Mouse (Mus musculus) midbrain, embryonic 15.5 days (tissue): ENCODE measurements around the gene Gfod1. TPM values are rescaled to one million over a fixed set of nuclear protein-coding genes. Genes with fewer than 3 reads are reported as not detected.

Source experiments
- ATAC-seq: fragments of 200-750 bp; cut with Nextera tagmentation; replicated peaks from 2 replicates; pipeline ENCODE4 v1.8.0; 2017; ENCODE audit warnings: moderate TSS enrichment
- H3K27ac ChIP-seq: fragments of 300-500 bp; sonication (generic); 2 replicates; pipeline ENCODE4 v1.5.1; 2015; ENCODE audit warnings: mild to moderate bottlenecking, inconsistent platforms
- H3K27me3 ChIP-seq: fragments of 300-500 bp; sonication (generic); replicated peaks from 2 replicates; pipeline ENCODE4 v1.6.1; 2015; ENCODE audit warnings: inconsistent platforms
- H3K36me3 ChIP-seq: fragments of 300-500 bp; sonication (generic); replicated peaks from 2 replicates; pipeline ENCODE4 v1.6.1; 2015; ENCODE audit warnings: inconsistent platforms
- H3K4me1 ChIP-seq: fragments of 300-500 bp; sonication (generic); 2 replicates; pipeline ENCODE4 v1.6.1; 2015; ENCODE audit warnings: inconsistent platforms
- H3K4me2 ChIP-seq: fragments of 300-500 bp; sonication (generic); 2 replicates; pipeline ENCODE4 v1.6.1; 2015; ENCODE audit warnings: inconsistent platforms, mild to moderate bottlenecking, moderate library complexity
- H3K4me3 ChIP-seq: fragments of 300-500 bp; sonication (generic); 2 replicates; pipeline ENCODE4 v1.5.1; 2015; ENCODE audit warnings: mild to moderate bottlenecking, inconsistent platforms
- H3K9ac ChIP-seq: fragments of 300-500 bp; sonication (generic); 2 replicates; pipeline ENCODE4 v1.6.1; 2015; ENCODE audit warnings: mild to moderate bottlenecking, inconsistent platforms
- H3K9me3 ChIP-seq: fragments of 300-500 bp; sonication (generic); 2 replicates; pipeline ENCODE4 v1.6.1; 2016; ENCODE audit warnings: inconsistent platforms
- WGBS: fragments of 180-500 bp; shearing (Covaris S2); methylation state at CpG from one replicate; pipeline ENCODE4 v1.1.7; 2015; ENCODE audit warnings: mixed read lengths; 5-methylcytosine and 5-hydroxymethylcytosine counted together
- polyA plus RNA-seq: library from polyadenylated mRNA; unstranded; fragments of >200 nt; fragmentation: Nextera tagmentation; extraction: Ambion mirVana; gene quantifications from 2 replicates; pipeline ENCODE4 v1.2.1, GENCODE M21; 2015

The Gfod1 gene
- polyA plus RNA-seq, 1 experiment from 2014 or later, result 2.4 TPM

GRCm38 (mm10) chr13:43157370-43157769 is 146.6 kb downstream of the Gfod1 start:
- H3K4me1 ChIP-seq, result no peaks in the 10 kb centered on the region
- H3K4me3 ChIP-seq, result no peak overlapping the region
- H3K27ac ChIP-seq, result no peak overlapping the region
- no peak overlapping the region for H3K4me2 ChIP-seq
- H3K9ac ChIP-seq, result no peak overlapping the region
- no peaks in the 10 kb centered on the region for H3K27me3 ChIP-seq
- ATAC-seq, result no peak
- H3K36me3 ChIP-seq, result peaks cover 4% of the 10 kb centered on the region; the same call in 1 of the 2 replicates
- WGBS, result 31% methylated on average over 5 of the region's 5 CpGs
- H3K9me3 ChIP-seq, result no peaks in the 10 kb centered on the region

GRCm38 (mm10) chr13:43152005-43152520 is 151.9 kb downstream of the Gfod1 start:
- Histone ChIP-seq H3K4me3 (no peak overlapping the region), H3K36me3 (peaks cover 7% of the 10 kb centered on the region; the same call in 1 of the 2 replicates), H3K9ac (no peak overlapping the region), H3K4me1 (no peaks in the 10 kb centered on the region), H3K27me3 (no peaks in the 10 kb centered on the region), H3K9me3 (no peaks in the 10 kb centered on the region), H3K4me2 (no peak overlapping the region), H3K27ac (no peak overlapping the region)
- 87% methylated on average over 14 of the region's 14 CpGs for WGBS
- ATAC-seq, result no peak

GRCm38 (mm10) chr13:43149661-43150060 is 154.3 kb downstream of the Gfod1 start:
- 85% methylated on average over 3 of the region's 3 CpGs for WGBS
- ATAC-seq, result no peak
- no peak overlapping the region for H3K4me2 ChIP-seq
- H3K27me3 ChIP-seq, result no peaks in the 10 kb centered on the region
- H3K36me3 ChIP-seq, result peaks cover 3% of the 10 kb centered on the region; the same call in 1 of the 2 replicates
- H3K4me3 ChIP-seq, result no peak overlapping the region
- H3K9ac ChIP-seq, result no peak overlapping the region
- H3K27ac ChIP-seq, result no peak overlapping the region
- H3K4me1 ChIP-seq, result no peaks in the 10 kb centered on the region
- no peaks in the 10 kb centered on the region for H3K9me3 ChIP-seq

GRCm38 (mm10) chr13:43148692-43149091 is 155.3 kb downstream of the Gfod1 start:
- WGBS, result 90% methylated on average over 4 of the region's 4 CpGs
- peaks cover 3% of the 10 kb centered on the region; the same call in 1 of the 2 replicates for H3K36me3 ChIP-seq

GRCm38 (mm10) chr13:43146515-43147258 is 157.3 kb downstream of the Gfod1 start:
- no peaks in the 10 kb centered on the region for H3K27me3 ChIP-seq
- no peaks in the 10 kb centered on the region for H3K4me1 ChIP-seq
- no peaks in the 10 kb centered on the region for H3K9me3 ChIP-seq
- H3K4me3 ChIP-seq, result no peak overlapping the region
- no peak overlapping the region for H3K9ac ChIP-seq
- H3K4me2 ChIP-seq, result no peak overlapping the region
- H3K36me3 ChIP-seq, result 0 out of 2 replicates have a peak, but pooled peaks cover 2% of the 10 kb centered on the region
- no peak overlapping the region for H3K27ac ChIP-seq
- ATAC-seq, result no peak
- WGBS, result 66% methylated on average over 8 of the region's 8 CpGs

More at GRCm38 (mm10) chr13:43148692-43149091, 155.3 kb downstream of the Gfod1 start:
- Histone ChIP-seq H3K27me3 (no peaks in the 10 kb centered on the region), H3K4me1 (no peaks in the 10 kb centered on the region), H3K4me3 (no peak overlapping the region), H3K27ac (no peak overlapping the region), H3K9me3 (no peaks in the 10 kb centered on the region), H3K4me2 (no peak overlapping the region), H3K9ac (no peak overlapping the region)
- no peak for ATAC-seq

Other genes starting within 250 kb of the Gfod1 start
- gene Tbc1d7, start 132.7 kb downstream of the Gfod1 start, polyA plus RNA-seq, result 84.9 and 93.0 TPM in 2 replicates
- 38.9 and 39.9 TPM in 2 replicates for gene Sirt5, start 61.3 kb upstream of the Gfod1 start, polyA plus RNA-seq
- 155 and 160 TPM in 2 replicates for gene Nol7, start 94.2 kb upstream of the Gfod1 start, polyA plus RNA-seq
- gene Ranbp9, start 177.1 kb upstream of the Gfod1 start, polyA plus RNA-seq, result 11.5 and 13.3 TPM in 2 replicates